9 mouse cellular contexts compared by ENCODE assay signal in the genomic region with DNA sequence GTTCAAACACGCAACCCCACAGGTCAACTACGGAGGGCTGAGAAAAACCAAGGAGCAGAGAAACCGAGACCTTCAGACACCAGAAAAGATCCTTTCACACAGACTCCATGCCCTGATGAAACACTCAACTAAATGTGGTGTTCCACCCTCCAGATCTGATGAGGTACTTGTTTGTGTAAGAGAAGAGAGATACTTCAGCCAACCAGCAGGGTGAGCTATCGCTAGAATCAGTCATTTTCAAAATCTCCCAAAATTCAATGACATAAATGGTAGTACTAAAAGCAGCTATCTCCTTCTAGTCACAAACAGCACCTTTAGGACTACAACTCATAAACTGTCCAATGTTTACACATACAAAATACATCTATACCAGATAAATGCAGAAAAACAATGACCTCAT. TPM values are rescaled to one million over a fixed set of nuclear protein-coding genes. Genes with fewer than 3 reads are reported as not detected.
DNase-seq lines count a peak whose midpoint lies in the region; ATAC-seq and TF ChIP-seq lines count a peak whose summit lies in the region.
"Had no signal": no experiment of that assay in that cellular context is flagged by ENCODE, and none has a peak within 500 bp of the region (broad histone marks: within the 10 kb centered on the region; RNA-seq: fewer than 3 reads in every experiment).

No protein-coding gene starts in this region.

- no peaks in the 10 kb centered on the region for H3K27me3 ChIP-seq in midbrain, postnatal 0 days (ENCODE audit: insufficient read depth, low read length)
- H3K27me3 ChIP-seq in midbrain, embryonic 10.5 days (ENCODE audit: low read depth, poor library complexity, severe bottlenecking), result no peaks in the 10 kb centered on the region
- H3K27me3 ChIP-seq: Patski had no signal

- intact Hi-C loops in gastrocnemius, adult 2 months (cut with DNase I), result no loop called here
- intact Hi-C loops in gastrocnemius, postnatal 36 days (cut with DNase I), result no loop called here

- ATAC-seq in midbrain, postnatal 0 days (ENCODE audit: low FRiP score), result no peak
- ATAC-seq in granulocyte monocyte progenitor cell, adult 5-6 weeks (replicated peaks; ENCODE audit: poor library complexity, severe bottlenecking), result 0 out of 2 replicates have a peak, but pooled peaks have one; percentile 13
- no peak for ATAC-seq in frontal cortex, adult (ENCODE audit: low TSS enrichment)
- ATAC-seq: Patski had no signal

- no peak overlapping the region for H3K4me2 ChIP-seq in midbrain, postnatal 0 days (ENCODE audit: low read depth, low read length, poor library complexity, severe bottlenecking)

- TF ChIP-seq CTCF in gastrocnemius, adult 2 months (IDR thresholded peaks at IDR 0.05), result peak; percentile 53
- peak; percentile 67 for TF ChIP-seq CTCF in midbrain, postnatal 0 days (IDR thresholded peaks at IDR 0.05)

- peaks cover 6% of the 10 kb centered on the region; the same call in 1 of the 2 replicates for H3K4me1 ChIP-seq in midbrain, postnatal 0 days (ENCODE audit: insufficient read depth, low read length)
- H3K4me1 ChIP-seq in midbrain, embryonic 10.5 days, result peaks cover 35% of the 10 kb centered on the region

- H3K27ac ChIP-seq in gastrocnemius, adult 2 months, result no peak overlapping the region
- no peak overlapping the region for H3K27ac ChIP-seq in midbrain, postnatal 0 days (ENCODE audit: low read depth, low read length)
- H3K27ac ChIP-seq in midbrain, embryonic 10.5 days (replicated peaks), result no peak overlapping the region

- no peak overlapping the region for H3K9ac ChIP-seq in midbrain, postnatal 0 days (replicated peaks; ENCODE audit: low read length, poor library complexity, severe bottlenecking)

- H3K9me3 ChIP-seq in midbrain, postnatal 0 days (ENCODE audit: low read length), result no peaks in the 10 kb centered on the region
- H3K9me3 ChIP-seq in midbrain, embryonic 10.5 days (replicated peaks), result no peaks in the 10 kb centered on the region

- no peak for DNase-seq in gastrocnemius, adult 2 months
- DNase-seq in gastrocnemius, postnatal 36 days, result no peak
- no peak for DNase-seq in midbrain, postnatal 0 days (ENCODE audit: low spot score)
- DNase-seq in midbrain, embryonic 10.5 days (ENCODE audit: low spot score), result no peak
- peak; percentile 54 for DNase-seq in thymus, postnatal 14 days
- DNase-seq in right cerebral cortex, postnatal 10 days (ENCODE audit: low spot score in 2 of 2), result no peak

- 90% methylated on average over 4 of the region's 4 CpGs for WGBS in midbrain, postnatal 0 days
- 88% methylated on average over 4 of the region's 4 CpGs for WGBS in midbrain, embryonic 10.5 days

- H3K36me3 ChIP-seq in midbrain, postnatal 0 days (ENCODE audit: insufficient read depth, low read length), result no peaks in the 10 kb centered on the region
- peaks cover 45% of the 10 kb centered on the region for H3K36me3 ChIP-seq in midbrain, embryonic 10.5 days

- no peak overlapping the region for H3K4me3 ChIP-seq in gastrocnemius, adult 2 months
- H3K4me3 ChIP-seq in midbrain, postnatal 0 days (ENCODE audit: low read depth, low read length), result no peak overlapping the region
- H3K4me3 ChIP-seq in midbrain, embryonic 10.5 days, result no peak overlapping the region

RNA-seq across cellular contexts. Expression of a gene that starts 4.1 kb away (rescaled TPM):
- 10 to 100 TPM; 51.2 to 55.7 TPM for total RNA-seq in gastrocnemius, adult 2 months (2021)
- 10 to 100 TPM; 37.7 to 44.1 TPM for total RNA-seq in gastrocnemius, postnatal 36 days (2021)
- 89.7 and 119 TPM in 2 replicates for total RNA-seq in midbrain, postnatal 0 days (2014; rRNA removed)
- 64.9 and 72.2 TPM in 2 replicates for polyA plus RNA-seq in midbrain, postnatal 0 days (2015; fragmentation: Nextera tagmentation; extraction: Ambion mirVana)
- polyA plus RNA-seq in midbrain, embryonic 10.5 days (2016; fragmentation: Nextera tagmentation; extraction: Ambion mirVana), result 59.0 and 63.0 TPM in 2 replicates
- 70.3 and 74.0 TPM in 2 replicates for total RNA-seq in granulocyte monocyte progenitor cell, adult 5-6 weeks (2014; fragmentation: Nextera tagmentation)
- 61.9 and 63.9 TPM in 2 replicates for total RNA-seq in granulocyte monocyte progenitor cell, adult 5-6 weeks (2017)
